Mouse (Mus musculus) erythroblast, adult 5-6 weeks (primary cell): ENCODE results near the gene Ppm1n. TPM values are rescaled to one million over a fixed set of nuclear protein-coding genes. Genes with fewer than 3 reads are reported as not detected.

Experiments
- ATAC-seq: replicated peaks from 2 replicates; pipeline ENCODE4 v1.8.0; 2016; ENCODE audit warnings: moderate number of reproducible peaks, mild to moderate bottlenecking, moderate TSS enrichment, inconsistent platforms; ENCODE audit not compliant: poor library complexity, low FRiP score, severe bottlenecking
- total RNA-seq, 2 experiments: library from RNA; stranded (forward) in 1 of 2; stranded (reverse) in 1 of 2; fragments of 150-400 nt in 1 of 2; fragments of 200-764, 138-1000 nt in 1 of 2; gene quantifications; 2 replicates each; pipeline versions ENCODE4 v1.2.3 to v1.2.4; 2015 to 2017; ENCODE audit warnings: low replicate concordance in 2 of 2

The Ppm1n gene
- total RNA-seq, 2 experiments from 2014 or later = not detected

GRCm38 (mm10) chr7:19257390-19258022 is 22.4 kb downstream of the Ppm1n start:
- peak; percentile 98 for ATAC-seq

- ATAC-seq = no peak
Measured at GRCm38 (mm10) chr7:19256567-19256966, 23.3 kb downstream of the Ppm1n start.

GRCm38 (mm10) chr7:19255395-19255794 is 24.5 kb downstream of the Ppm1n start:
- no peak for ATAC-seq

DNA sequence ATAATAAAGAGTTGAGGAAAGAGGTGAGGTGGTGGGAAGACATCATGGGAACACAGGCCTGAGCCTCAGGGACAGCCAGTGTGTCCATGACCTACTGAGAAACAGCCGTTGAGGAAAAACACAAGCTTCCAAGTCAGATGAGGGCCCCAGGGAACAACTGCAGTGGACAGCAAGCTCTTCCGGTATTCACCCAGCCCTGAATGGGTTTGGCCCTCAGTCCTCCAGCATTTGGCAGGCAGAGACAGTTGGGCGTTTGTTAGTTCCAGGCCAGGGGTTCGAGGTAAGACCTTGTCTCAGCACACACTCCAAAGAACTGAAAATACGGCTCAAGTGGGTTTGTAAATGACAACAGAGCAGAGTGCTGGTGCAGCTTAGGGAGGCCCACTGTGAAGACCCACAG is 26.4 kb downstream of the Ppm1n start:
- ATAC-seq = no peak

- no peak for ATAC-seq
Measured at GRCm38 (mm10) chr7:19252078-19252477, 27.8 kb downstream of the Ppm1n start.

- ATAC-seq = no peak
Measured at GRCm38 (mm10) chr7:19247511-19247910, 32.4 kb downstream of the Ppm1n start.

DNA sequence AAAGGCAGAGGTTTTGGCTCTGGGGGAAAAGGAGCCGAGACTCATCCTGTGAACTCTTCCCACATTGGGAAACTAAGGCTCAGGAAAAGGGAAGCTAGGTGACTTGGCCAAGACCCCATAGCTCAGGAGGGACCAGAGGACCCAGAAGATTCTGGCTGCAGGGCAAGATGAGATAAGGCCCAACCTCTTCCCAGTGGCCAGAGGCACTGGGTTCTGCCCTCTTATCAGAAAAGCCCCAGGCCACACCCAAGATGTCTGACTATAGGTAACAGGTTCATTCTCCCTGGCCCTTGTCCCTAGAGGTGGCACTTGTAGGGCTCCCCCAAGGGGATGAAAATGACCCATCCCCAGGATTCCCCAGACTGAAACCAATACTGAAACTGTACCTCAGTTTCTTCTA is 33.0 kb downstream of the Ppm1n start:
- peak; percentile 68 for ATAC-seq

DNA sequence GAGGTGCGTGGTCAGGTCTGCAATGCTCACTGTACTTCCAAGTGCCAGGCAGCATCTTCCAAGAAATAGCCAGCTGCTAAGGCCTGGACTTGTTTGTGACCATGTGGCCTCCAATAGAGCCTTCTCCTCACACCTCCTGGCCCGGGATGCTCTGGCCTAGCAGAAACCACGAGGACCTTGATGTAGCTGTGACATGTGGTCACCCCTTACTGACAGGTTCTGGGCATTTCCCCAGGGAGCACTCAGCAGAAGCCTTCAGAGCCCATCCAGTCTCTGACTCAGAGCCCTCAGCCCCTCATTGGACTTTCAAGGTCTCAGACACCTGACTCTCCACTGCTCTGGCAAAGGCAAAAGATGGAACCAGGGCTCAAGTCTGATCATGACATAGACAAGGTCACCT is 34.8 kb downstream of the Ppm1n start:
- no peak for ATAC-seq

- ATAC-seq = no peak
Measured at GRCm38 (mm10) chr7:19243858-19244257, 36.0 kb downstream of the Ppm1n start.

DNA sequence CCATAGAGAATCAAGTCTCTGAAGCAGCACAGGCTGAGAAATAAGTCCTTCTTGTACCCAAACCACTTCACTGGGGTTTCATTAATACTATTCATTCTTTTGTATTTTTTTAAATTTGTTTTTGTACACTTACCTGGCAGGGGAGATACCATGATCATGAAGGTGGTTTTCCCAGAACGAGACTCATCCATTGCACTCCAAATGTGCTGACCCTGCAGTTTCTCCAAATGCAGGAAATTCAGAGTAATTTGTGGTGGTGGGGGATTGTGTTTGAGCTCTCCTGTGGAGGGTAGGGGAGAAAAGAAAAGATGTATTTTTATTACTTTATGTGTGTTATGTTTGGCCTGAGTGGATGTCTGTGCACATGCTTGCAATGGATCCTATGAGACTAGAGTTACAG is 37.9 kb downstream of the Ppm1n start:
- no peak for ATAC-seq

DNA sequence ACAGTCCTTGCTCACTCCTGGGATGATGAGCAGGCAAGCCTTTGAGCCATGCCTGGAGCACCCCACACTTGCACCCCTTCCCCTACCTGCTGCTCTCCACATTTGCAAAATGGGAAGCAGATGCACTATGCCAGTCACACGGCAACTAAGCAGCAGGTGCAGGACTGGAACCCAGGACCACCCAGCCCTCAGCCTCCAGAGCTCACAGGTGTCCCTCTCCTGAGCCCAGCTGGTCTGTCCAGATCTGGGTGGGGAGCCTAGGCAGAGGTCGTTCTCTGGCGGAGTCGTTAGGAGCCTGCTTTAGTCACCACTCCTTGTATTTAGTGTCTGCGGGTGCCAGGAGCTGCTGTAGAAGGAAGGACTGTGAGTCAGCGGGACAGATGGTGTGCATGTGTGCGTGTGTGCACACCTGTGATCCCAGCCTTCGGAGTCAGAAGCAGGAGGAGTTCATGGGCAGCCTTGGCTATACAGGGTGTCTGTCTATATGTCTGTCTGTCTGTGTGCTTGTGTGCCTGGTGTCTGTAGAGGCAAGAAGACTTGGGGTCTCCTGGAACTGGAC is 38.9 kb downstream of the Ppm1n start:
- no peak for ATAC-seq

DNA sequence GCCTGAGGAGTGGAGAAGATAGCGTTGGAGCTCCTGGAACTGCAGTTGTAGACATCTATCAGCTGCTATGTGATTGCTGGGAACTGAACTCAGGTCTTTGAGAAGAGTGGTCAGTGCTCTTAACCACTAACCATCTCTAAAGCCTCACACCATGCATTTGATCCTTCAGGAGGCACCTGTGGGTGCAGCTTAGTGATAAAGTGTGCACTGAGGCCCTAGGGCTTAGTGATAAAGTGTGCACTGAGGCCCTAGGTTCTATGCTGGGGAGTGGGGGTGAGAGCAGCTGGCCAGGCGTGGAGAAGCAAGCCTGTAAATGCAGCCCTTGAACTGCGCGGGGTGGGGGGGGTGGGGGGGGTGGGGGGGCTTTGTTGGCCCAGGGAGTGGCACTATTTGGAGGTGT is 39.9 kb downstream of the Ppm1n start:
- peak; percentile 41; the same call in 1 of the 2 replicates for ATAC-seq

DNA sequence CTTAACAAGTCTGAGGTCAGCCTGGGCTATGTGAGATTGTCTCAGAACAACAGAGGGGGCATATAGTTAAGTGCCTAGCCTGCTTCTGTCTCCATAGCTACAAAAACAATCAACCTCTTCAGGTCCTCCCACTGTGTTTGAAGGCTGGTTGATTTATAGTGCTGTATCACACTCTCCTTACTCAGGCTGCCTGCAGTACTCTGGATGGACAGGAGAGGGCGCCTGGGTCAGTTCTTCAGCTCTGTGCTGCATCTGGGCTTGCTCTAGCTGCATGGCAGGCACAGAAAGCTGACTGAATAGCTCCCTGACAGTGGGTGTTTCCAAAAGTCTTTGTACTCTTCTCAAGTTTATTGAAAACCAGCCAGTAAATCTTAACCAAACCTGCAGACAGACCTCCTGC is 40.4 kb downstream of the Ppm1n start:
- peak; percentile 90 for ATAC-seq

DNA sequence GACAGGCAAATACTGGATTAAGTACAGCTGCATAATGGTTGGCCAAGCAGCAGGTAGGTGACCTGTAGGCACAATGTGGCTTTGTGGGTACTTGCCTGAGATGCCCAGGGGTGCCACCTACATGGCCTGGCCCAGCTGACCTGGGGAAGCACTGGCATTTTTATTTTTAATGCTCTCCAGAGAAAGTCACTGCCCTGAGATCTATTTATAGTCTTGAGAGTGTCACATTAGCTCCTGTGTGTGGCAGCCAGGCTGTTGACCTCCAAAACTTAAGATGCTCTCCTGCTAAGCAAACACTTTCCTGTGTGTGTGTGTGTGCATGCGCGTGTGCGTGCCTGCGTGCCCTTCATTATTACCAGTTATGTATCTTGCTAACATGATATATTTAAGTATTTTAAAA is 41.5 kb downstream of the Ppm1n start:
- ATAC-seq = no peak

- no peak for ATAC-seq
Measured at GRCm38 (mm10) chr7:19236411-19236810, 43.5 kb downstream of the Ppm1n start.

DNA sequence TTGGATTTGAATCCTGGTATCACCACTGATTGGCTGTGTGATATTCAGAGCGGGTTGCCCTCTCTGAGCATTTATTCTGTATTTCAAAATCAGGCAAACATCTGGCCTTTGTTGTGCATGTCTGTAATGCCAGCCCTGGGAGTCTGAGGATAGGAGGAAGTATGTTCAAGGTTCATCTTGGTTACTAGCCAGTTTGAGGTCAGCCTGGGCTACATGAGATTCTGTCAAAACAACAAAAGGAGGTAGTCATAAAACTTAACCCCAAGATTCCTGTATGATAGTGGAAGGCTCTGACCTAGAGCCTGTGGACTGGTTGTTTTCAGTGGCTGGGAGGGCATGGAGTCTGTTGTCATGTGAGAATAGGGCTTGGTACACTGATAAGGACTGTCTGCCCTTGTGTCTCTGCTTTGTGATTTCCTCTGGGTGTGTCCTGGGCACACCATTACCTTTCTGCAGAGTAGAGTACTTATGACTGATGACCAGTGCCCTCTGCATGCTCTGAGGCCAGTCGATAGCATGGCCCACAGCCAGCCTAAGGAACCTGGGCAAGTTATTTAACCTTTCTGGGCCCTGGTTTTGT is 44.7 kb downstream of the Ppm1n start:
- no peak for ATAC-seq

DNA sequence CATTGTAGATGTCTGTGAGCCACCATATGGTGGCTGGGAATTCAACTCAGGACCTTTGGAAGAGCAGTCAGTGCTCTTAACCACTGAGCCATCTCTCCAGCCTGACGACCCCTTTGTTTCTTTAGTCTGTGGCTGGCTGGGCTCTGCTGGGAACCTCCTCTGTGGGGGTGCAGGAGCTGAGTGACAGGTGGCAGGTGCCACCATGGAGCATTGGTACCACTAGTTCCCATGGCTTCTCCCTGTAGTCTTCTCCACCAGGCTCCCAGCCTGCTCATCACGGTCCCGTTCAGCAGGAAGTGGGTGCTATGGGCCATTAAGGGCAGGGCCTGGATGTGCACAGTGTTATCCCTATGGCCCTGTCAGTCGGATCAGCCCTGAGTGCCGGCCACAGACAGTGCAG is 45.2 kb downstream of the Ppm1n start:
- no peak for ATAC-seq

GRCm38 (mm10) chr7:19231849-19232248 is 48.0 kb downstream of the Ppm1n start:
- no peak for ATAC-seq

DNA sequence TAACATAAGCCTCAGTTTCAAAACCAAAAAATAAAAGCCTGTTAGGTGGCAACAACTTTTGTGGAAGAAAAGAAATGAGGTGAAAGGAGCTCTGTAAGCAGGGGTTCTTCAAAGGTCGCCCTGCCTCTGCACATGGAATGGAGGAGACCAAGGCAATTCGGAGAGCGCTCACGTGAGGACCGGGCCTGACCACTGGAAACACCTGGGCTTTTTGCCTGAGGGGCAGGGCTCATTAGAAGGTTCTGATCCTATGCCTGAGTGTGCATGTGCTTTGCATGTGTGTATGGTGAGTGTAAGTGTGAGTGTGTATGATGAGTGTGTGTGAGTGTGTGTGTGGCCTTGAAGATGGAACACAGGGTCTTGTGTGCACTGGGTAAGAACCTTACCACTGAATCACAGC is 49.0 kb downstream of the Ppm1n start:
- ATAC-seq = no peak

DNA sequence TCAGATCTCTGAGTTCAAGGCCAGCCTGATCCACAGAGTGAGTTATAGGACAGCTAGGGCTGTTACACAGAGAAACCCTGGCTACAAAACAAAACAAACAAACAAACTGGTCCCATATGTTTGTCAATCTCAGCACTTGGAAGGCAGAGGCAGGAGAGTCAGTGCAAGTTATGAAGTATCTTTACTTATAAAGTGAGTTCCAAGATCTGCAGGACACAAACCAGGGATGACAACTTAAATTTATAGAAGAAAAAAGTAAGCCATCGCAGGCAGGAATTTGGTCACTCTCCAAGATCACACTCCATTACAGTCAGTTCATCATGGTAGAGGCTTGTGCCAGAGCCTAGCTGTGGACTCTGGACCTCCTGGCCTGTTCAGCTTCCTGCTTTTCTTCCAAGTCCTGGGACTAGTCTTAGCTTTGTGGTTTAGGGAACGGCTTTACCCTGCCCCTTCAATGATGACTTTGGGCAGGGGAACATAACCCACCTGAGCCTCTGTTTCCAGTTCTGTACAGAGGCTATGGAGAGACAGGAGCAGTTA is 49.8 kb downstream of the Ppm1n start:
- ATAC-seq = no peak

GRCm38 (mm10) chr7:19229404-19229803 is 50.5 kb downstream of the Ppm1n start:
- no peak for ATAC-seq
